Mouse (Mus musculus) E14TG2a.4 (cell line): ENCODE measurements around the gene Itga2b.

Experiments
- H3K27me3 ChIP-seq: 2 replicates; pipeline ENCODE4 v1.6.1; 2014; ENCODE audit warnings: low read length, control low read depth; ENCODE audit not compliant: insufficient read depth
- H3K36me3 ChIP-seq: 2 replicates; pipeline ENCODE4 v1.6.1; 2014; ENCODE audit warnings: low read length, control low read depth; ENCODE audit not compliant: insufficient read depth
- H3K4me1 ChIP-seq: replicated peaks from 2 replicates; pipeline ENCODE4 v1.6.1; 2014; ENCODE audit warnings: low read depth, low read length, control low read depth
- H3K4me3 ChIP-seq: replicated peaks from 2 replicates; pipeline ENCODE4 v1.5.1; 2014; ENCODE audit warnings: mild to moderate bottlenecking, low read length
- H3K9me3 ChIP-seq: 2 replicates; pipeline ENCODE4 v1.6.1; 2014; ENCODE audit warnings: low read length, control low read depth
- CTCF ChIP-seq: conservative IDR thresholded peaks from 2 replicates; pipeline ENCODE4 v1.5.1; 2014; ENCODE audit warnings: low read length
- NANOG ChIP-seq: IDR thresholded peaks from 2 replicates; pipeline ENCODE4 v1.6.1; 2014; ENCODE audit warnings: borderline replicate concordance, low read length, mixed read lengths
- POU5F1 ChIP-seq: IDR thresholded peaks from 2 replicates; pipeline ENCODE4 v1.6.1; 2014; ENCODE audit warnings: low read length, borderline replicate concordance

The Itga2b gene

DNA sequence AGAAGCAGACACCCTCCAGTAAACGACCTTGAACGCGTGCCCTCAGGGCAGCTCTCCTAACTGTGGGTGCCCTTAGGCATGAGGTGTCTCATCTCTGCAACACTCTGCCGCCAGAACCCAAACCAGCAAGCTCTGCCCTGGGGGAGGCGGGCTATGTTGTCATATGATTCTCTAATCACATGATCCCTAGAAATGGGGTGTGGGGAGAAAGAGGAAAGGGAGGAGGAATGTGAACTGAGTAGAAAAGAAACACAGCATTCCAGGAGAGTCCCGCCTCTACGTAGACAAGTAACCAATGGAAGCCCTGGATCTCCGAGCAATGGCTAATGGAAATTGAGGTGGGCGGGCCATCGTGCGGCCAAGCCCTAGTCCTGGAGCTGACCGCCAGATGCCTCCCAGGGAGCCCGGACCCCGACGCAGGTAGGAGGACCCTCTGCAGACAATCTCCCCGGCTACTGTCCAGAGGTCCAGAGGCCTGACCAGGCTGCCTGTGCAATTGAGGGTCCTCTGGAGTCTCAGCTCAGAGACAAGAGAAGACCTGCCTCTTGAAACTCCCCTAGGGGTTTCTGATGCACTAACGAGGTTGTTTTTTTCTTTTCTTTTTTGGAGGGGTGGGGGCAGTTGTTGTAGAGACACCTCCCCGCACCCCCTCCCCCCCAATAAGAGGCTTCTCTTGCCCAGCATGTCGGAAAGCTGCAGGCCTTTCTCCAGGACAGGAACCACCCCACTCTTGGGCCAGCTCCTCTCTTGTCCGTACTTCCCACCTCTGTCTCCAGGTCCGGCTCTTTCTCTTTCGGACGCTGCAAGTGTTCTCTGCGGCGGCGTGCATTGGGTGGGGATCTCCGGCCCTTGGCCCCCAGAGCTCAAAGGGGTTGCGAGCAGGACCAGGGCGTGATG is 39.6 kb downstream of the Itga2b start, which contains the start of gene Grn:
Gene Grn, plus strand, starts transcription at position 195 of the 897 bp plus-strand sequence.
- peaks cover 32% of the 10 kb centered on the region for H3K36me3 ChIP-seq
- H3K9me3 ChIP-seq, result no peaks in the 10 kb centered on the region
- H3K27me3 ChIP-seq, result no peaks in the 10 kb centered on the region
- H3K4me1 ChIP-seq, result peaks cover 60% of the 10 kb centered on the region
- TF ChIP-seq CTCF (no peak), POU5F1 (no peak), NANOG (no peak)
- H3K4me3 ChIP-seq, result peak within 1 kb of the TSS; percentile 89

DNA sequence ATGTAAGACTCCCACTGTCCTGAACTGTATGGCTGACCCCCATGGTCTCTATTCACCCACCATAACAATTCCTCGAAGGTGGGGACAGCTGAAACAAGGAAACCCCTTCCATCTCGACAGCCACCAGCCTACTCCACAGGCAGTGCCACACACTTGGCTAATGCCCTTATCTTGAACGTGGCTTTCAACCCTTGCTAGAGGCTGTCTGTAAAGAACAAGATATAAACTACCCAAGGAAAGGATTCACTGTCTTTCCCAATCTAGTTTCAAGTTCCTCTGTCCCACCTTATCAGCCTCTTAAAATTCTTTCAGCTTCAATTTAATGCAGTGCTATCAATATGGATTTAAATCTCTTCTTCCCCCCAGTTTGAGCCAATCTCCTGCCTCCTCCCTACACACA is 40.4 kb downstream of the Itga2b start:
- no peak for TF ChIP-seq NANOG
- no peak for TF ChIP-seq POU5F1
- TF ChIP-seq CTCF, result no peak
- peaks cover 23% of the 10 kb centered on the region for H3K36me3 ChIP-seq
- H3K27me3 ChIP-seq, result no peaks in the 10 kb centered on the region
- peak overlapping the region; percentile 89 for H3K4me3 ChIP-seq
- no peaks in the 10 kb centered on the region for H3K9me3 ChIP-seq
- H3K4me1 ChIP-seq, result peaks cover 62% of the 10 kb centered on the region

- no peaks in the 10 kb centered on the region for H3K27me3 ChIP-seq
- TF ChIP-seq POU5F1, result no peak
- TF ChIP-seq CTCF, result no peak
- no peak for TF ChIP-seq NANOG
- peaks cover 60% of the 10 kb centered on the region for H3K4me1 ChIP-seq
- H3K4me3 ChIP-seq, result peak overlapping the region; percentile 89
- peaks cover 18% of the 10 kb centered on the region for H3K36me3 ChIP-seq
- no peaks in the 10 kb centered on the region for H3K9me3 ChIP-seq
Measured at GRCm38 (mm10) chr11:102428981-102429540, 40.9 kb downstream of the Itga2b start.

- Histone ChIP-seq H3K9me3 (peaks cover 1% of the 10 kb centered on the region), H3K36me3 (no peaks in the 10 kb centered on the region), H3K27me3 (peaks cover 8% of the 10 kb centered on the region; the same call in 1 of the 2 replicates), H3K4me3 (no peak overlapping the region), H3K4me1 (peaks cover 32% of the 10 kb centered on the region)
- no peak for TF ChIP-seq CTCF
- no peak for TF ChIP-seq POU5F1
- no peak for TF ChIP-seq NANOG
Measured at GRCm38 (mm10) chr11:102425555-102426316, 44.2 kb downstream of the Itga2b start.

DNA sequence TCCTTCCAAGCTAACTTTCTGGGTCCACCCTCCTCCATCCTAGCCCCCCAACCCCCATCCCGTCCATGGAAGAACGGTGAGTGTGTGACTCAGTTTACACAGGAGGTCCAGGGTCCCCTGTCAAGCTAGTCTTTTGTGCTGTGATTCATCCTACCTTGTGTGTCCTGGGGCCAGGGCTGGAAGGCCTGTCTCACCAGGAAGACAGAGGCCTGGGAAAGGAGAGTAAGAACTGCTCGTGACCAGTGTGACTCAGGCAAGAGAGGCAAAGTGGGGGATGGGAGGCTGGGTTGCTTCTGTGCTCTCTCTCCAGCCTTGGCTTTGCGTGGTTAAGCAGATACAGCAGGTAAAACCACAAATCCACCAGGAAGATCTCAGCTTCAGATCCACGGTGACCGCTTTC is 45.3 kb downstream of the Itga2b start:
- Histone ChIP-seq H3K4me3 (no peak overlapping the region), H3K27me3 (peaks cover 9% of the 10 kb centered on the region; the same call in 1 of the 2 replicates), H3K36me3 (no peaks in the 10 kb centered on the region), H3K9me3 (peaks cover 5% of the 10 kb centered on the region), H3K4me1 (peaks cover 29% of the 10 kb centered on the region)
- TF ChIP-seq CTCF, result no peak
- no peak for TF ChIP-seq NANOG

- H3K4me1 ChIP-seq, result peaks cover 10% of the 10 kb centered on the region
- peaks cover 12% of the 10 kb centered on the region; the same call in 1 of the 2 replicates for H3K27me3 ChIP-seq
- H3K4me3 ChIP-seq, result no peak overlapping the region
- TF ChIP-seq NANOG, result no peak
- TF ChIP-seq POU5F1, result no peak
- TF ChIP-seq CTCF, result no peak
- H3K36me3 ChIP-seq, result no peaks in the 10 kb centered on the region
- H3K9me3 ChIP-seq, result peaks cover 5% of the 10 kb centered on the region
Measured at GRCm38 (mm10) chr11:102421559-102421958, 48.4 kb downstream of the Itga2b start.

DNA sequence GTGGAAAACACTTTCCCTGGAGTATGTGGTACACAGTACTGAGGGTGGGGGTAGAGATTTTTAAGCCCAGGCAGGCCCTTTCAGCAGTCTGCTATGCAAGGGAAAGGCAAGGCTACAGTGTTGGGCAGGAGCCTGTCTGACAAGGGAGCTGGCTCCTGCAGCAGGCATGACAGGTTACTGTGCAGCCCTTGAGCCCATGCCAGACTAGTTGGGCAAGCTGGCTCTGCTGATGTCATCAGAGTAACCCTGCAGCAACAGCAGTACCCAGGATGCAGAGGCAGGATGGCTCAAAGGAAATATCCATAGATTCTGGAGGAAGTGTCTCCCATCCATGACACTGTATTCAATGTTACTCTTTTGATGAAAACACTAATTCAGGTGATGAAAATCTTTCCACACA is 51.0 kb downstream of the Itga2b start:
- Histone ChIP-seq H3K27me3 (peaks cover 12% of the 10 kb centered on the region; the same call in 1 of the 2 replicates), H3K4me1 (peaks cover 20% of the 10 kb centered on the region)
- no peak for TF ChIP-seq POU5F1
- TF ChIP-seq NANOG, result no peak
- TF ChIP-seq CTCF, result no peak

GRCm38 (mm10) chr11:102417160-102417559 is 52.8 kb downstream of the Itga2b start:
- H3K4me1 ChIP-seq, result peaks cover 21% of the 10 kb centered on the region
- peaks cover 15% of the 10 kb centered on the region; the same call in 1 of the 2 replicates for H3K27me3 ChIP-seq
- no peak overlapping the region for H3K4me3 ChIP-seq
- no peaks in the 10 kb centered on the region for H3K36me3 ChIP-seq
- H3K9me3 ChIP-seq, result peaks cover 5% of the 10 kb centered on the region
- TF ChIP-seq POU5F1 (no peak), CTCF (no peak), NANOG (no peak)

More for the DNA sequence above, 51.0 kb downstream of the Itga2b start:
- H3K36me3 ChIP-seq, result no peaks in the 10 kb centered on the region
- H3K9me3 ChIP-seq, result peaks cover 5% of the 10 kb centered on the region
- H3K4me3 ChIP-seq, result no peak overlapping the region
